Mouse (Mus musculus): ENCODE data around the gene G6pc. TPM values are rescaled to one million over a fixed set of nuclear protein-coding genes. Genes with fewer than 3 reads are reported as not detected.
A peak's percentile ranks its signal among the peaks of the same experiment; 100 is the strongest.
"Not testable (repeated sequence)": the region's sequence is repeated elsewhere in the genome, so short reads cannot be mapped to it uniquely, and the experiment has no call there.

Gene G6pc
- total RNA-seq, 4 experiments from 2014 or later: not detected

GRCm38 (mm10) chr11:101355916-101356315 is 11.4 kb upstream of the G6pc start:
- no peak for DNase-seq (ENCODE audit: low spot score)

DNA sequence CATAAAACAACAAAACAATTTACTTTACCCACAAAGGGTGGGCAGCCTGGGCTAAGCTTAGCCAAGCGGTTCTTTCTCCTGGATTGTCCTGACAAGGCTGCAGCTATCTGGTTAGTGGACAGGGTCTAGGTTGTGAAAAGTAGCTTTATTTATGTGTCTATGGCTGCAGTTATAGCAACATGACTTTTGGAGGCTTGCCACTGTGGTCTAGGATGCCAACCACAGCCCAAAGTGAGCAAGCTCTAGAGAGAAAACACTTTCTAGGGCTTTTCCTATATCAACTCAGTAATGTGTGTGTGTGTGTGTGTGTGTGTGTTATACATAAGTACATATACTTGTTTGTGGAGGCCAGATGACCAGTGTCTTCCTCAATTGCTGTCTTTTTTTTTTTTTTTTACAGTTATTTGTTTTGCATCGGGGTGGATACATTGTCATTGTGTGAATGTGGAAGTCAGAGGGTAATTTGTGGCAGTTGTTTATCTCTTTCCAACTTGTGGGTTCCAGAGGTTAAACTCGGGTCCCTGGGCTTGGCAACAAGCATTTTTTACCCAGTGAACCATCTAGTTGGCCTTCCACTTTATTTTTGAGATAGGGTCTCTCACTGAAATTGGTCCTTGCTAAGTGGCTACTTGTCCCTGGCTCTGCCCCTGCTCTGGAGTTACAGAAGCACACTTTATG is 9.7 kb upstream of the G6pc start:
- no peak for DNase-seq (ENCODE audit: low spot score)

GRCm38 (mm10) chr11:101359776-101360175 is 7.6 kb upstream of the G6pc start:
- peak; percentile 18 for DNase-seq (ENCODE audit: low spot score)

GRCm38 (mm10) chr11:101360651-101361113 is 6.7 kb upstream of the G6pc start:
- DNase-seq (ENCODE audit: low spot score): peak; percentile 49

DNA sequence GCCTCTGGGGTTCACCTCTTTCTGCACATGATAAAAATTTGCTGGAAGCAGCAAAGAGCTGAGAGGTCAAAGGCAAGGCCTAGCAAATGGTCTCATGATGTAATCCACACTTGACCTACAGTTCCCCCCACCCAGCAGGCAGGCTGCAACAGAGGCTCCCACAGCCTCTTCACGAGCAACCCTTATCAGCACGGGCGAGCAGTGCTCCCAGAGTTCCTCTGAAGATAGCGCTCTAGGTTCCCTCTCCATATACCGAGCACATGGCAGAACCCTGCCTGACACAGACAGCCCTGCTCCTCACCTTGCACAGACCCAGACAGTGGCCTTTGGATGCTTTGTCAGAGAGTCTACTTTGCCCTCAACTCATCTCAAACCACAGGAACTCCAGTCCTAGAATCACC is 2.8 kb upstream of the G6pc start:
- DNase-seq (ENCODE audit: low spot score): no peak

DNA sequence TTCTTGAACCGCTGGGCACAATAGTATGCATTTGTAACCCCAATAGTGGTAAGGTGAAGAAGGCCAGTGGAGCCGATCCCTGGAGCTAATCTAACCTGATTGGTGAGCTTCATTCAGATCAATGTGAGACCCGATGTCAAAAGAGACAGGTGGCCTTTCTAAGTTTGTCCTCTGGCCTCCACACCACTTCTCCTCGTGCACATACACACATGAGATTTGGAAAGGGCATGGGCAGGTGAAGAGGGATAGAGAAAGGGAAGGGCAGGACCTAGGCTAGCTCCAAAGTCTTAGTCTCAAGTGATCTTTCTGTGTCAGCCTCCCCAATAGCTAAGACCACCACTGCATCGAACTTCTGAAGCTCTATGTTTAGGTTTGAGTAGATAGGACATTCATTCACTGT is 2.8 kb downstream of the G6pc start:
- DNase-seq (ENCODE audit: low spot score): no peak

DNA sequence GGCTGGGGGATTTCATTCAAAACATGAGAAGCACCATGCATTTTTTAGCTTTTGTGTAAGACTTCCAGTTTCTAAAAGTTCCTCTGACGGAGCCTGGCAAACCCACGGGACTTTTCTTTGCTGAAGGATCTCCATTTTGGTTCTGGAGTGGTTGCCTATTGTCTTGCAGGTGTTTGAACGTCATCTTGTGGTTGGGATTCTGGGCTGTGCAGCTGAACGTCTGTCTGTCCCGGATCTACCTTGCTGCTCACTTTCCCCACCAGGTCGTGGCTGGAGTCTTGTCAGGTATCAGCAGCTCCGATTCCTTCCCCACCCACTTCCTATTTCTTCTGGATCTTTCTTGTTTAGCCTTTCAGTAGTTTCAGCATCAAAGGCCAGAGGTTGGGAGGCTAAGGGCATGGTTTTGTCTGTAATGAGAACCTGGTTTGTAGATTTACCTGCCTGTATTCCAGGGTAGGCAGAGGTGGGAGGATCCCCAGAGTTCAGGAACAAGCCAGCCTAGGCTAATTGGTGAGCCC is 7.1 kb downstream of the G6pc start:
- no peak for DNase-seq (ENCODE audit: low spot score)

DNA sequence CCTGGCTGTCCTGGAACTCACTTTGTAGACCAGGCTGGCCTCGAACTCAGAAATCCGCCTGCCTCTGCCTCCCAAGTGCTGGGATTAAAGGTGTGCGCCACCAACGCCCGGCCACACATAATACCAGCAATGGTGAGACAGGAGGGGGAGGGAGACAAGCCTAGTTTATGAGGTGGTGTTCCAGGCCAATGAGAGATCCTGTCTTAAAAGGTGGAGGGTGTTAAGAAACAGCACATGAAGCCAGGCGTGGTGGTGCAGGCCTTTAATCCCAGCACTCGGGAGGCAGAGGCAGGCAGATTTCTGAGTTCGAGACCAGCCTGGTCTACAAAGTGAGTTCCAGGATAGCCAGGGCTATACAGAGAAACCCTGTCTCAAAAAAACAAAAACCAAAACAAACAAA is 10.8 kb downstream of the G6pc start:
- not testable (repeated sequence) for DNase-seq (ENCODE audit: low spot score)

GRCm38 (mm10) chr11:101378926-101379325 is 11.6 kb downstream of the G6pc start:
- no peak for DNase-seq (ENCODE audit: low spot score)

DNA sequence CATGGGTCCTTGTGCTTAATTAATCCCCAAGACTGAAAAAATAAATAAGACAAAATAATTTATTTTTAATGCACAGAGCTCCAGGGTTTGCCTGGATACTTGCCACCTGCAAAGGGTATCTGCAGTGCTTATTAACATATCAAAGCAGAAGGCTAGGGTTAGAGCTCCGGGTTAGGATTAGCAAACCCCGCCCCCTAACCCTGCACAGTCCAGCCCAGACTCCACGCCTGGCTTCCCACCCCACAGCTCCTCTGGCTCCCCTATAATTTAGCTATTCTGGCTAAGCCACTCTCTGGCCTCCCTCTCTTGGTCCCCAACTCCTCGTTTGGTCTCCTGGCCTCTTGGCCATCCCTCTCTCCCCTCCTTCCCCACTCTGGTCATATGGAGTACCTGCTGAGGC is 14.5 kb downstream of the G6pc start:
- no peak for DNase-seq (ENCODE audit: low spot score)

DNA sequence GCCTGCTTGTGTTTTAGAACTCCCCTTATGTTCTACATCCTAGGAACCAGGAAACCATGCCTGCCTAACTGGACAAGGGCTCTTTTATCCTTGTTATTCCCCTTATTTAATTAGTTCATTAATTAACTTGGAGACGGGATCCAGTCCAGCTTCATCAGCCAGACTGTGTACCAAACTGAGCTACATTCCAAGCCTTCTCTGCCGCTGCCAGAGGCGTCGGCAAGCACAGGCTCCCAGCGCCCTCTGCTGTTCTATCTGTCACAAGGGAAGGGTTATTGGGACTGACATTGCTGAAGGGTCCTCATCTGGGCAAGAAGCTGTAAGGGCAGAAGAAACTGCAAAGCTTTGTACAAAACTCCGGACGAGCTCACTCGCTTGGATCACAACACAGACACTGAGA is 27.7 kb downstream of the G6pc start:
- peak; percentile 67 for DNase-seq (ENCODE audit: low spot score)

- DNase-seq (ENCODE audit: low spot score): no peak
Observed at GRCm38 (mm10) chr11:101415306-101415705, 47.9 kb downstream of the G6pc start.

DNA sequence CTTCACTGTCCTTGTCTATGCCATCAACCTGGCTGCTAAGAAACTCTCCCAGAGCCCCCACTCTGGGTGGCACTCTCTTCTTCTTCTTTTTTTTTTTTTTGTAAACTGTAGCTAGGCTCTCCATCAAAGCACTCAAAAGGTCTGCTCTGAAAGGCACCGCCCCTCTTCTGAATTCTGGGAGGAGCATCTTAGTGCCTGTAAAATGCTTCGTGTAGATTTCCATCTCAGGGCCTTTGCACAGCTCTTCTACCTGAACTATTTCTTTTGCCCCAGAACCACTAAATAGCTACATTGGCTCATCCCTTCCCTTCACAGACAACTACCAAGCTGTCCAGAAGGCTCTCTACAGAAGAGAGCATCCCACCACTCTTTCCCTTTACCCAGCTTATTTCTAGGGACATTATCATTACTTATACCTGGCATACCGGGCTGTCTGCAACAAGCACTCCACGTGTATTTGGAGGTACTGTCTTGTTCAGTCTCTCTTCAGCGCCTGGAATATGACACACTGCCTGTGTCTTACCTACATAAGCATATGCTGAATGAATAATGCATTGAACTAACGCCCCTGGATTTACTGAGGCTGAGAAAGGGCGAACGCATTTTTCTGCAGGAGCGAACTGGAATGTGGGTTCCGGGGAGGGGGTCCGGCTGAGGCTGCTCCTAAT is 49.2 kb downstream of the G6pc start:
- DNase-seq (ENCODE audit: low spot score): no peak

- peak; percentile 89 for DNase-seq (ENCODE audit: low spot score)
Observed at GRCm38 (mm10) chr11:101417101-101417855, 49.9 kb downstream of the G6pc start, which contains the start of gene Aarsd1. Gene Aarsd1, minus strand, starts transcription at chr11:101417615.

DNA sequence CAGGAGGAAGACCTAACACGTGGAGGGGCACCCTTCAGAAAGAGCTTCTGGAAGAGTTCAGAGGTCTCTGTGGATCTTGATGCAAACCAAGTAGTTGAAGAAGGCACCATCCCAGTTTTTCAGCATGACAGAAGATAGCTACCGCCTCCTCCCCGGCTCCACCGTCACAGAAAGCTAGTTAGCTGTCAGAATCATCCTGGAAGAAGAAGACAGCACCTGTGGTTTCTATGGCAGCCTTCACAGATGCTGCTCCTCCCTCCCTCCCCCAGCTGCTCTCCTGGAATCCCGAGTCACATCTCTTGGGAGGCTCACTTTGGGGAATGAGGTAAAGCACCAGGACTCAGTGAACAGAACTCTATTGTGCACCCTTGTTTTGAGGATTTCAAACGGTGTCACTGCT is 51.6 kb downstream of the G6pc start:
- DNase-seq (ENCODE audit: low spot score): no peak

- DNase-seq (ENCODE audit: low spot score): no peak
Observed at GRCm38 (mm10) chr11:101419610-101420009, 52.2 kb downstream of the G6pc start.

GRCm38 (mm10) chr11:101420148-101420547 is 52.8 kb downstream of the G6pc start:
- no peak for DNase-seq (ENCODE audit: low spot score)

- DNase-seq (ENCODE audit: low spot score): no peak
Observed at GRCm38 (mm10) chr11:101424105-101424851, 56.9 kb downstream of the G6pc start, which contains the start of gene Gm27029. Gene Gm27029, minus strand, starts transcription at chr11:101424796.

DNA sequence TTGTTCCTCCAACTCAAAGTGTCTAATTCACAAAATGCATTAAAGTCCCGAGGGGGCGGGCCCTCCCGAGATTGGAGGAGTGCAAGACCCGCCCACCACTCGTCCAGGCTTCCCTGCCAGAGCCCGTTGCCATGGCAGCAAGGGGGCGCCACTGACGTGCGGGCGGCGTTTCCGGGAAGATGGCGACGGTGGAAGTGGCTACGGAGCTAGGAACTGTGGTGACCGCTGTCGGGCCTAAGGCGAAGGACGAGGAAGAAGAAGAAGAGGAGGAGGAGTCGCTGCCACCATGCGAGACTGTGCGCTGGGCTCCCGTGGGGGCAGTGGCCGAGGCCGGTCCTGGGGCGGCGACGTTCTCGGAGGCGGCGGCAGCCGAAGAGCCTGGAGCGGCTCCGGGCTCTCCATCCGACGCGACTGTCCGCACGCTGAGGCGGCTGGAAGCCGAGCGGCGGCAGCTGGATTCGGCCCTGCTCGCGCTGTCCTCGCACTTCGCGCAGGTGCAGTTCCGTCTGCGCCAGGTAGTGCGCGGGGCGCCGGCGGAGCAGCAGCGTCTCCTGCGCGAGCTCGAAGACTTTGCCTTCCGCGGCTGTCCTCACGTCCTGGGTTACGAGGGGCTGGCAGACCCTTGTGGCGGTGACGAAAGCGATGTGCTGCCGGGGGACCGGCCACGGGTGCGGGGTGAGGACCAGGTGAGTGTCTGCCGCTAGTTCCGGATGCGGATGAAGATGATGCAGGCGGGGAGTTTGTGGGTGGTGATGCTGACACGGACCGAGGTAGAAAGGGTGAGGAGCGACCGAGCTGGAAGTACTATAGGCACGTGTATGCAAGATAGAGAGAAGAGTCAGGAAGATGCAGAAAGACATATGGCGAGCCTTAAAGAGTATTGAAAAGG is 57.8 kb downstream of the G6pc start, which contains the start of the genes Rundc1 and Ptges3l:
Gene Rundc1, plus strand, starts transcription at position 161 of the 889 bp plus-strand sequence.
Gene Ptges3l, minus strand, starts transcription at position 409 of the 889 bp plus-strand sequence.
- DNase-seq (ENCODE audit: low spot score): peak; percentile 97

- DNase-seq (ENCODE audit: low spot score): no peak
Observed at GRCm38 (mm10) chr11:101426165-101426564, 58.8 kb downstream of the G6pc start.

Measured in heart, adult 8-10 months (tissue).